Mouse (Mus musculus): ENCODE measurements around the gene Rmnd5a. TPM values are rescaled to one million over a fixed set of nuclear protein-coding genes. Genes with fewer than 3 reads are reported as not detected.
A peak's percentile ranks its signal among the peaks of the same experiment; 100 is the strongest.

The Rmnd5a gene
- total and polyA plus RNA-seq, 3 experiments, result 22.6 to 497 (median 23.3) TPM

DNA sequence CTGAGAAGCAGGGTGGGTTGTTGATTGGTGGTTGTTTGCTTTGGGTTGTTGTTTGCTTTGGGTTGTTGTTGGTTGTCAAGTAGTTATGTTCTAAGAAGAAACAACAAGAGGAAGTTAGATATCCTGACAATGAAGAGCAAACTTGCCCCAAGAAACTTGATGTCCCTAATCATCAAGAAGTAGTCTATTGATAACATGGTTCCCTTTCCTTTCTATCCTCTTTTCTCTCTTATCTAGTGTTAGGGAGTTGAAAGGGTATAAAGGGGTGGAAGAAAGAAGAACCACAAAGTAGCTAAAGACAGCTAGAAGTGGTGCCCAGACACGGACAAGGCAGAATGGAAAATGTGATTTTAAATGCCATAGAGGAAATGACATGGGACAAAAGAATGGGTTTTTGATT is 32.3 kb upstream of the Rmnd5a start:
- H3K36me3 ChIP-seq (ENCODE audit: control insufficient read depth in 1 of 2, insufficient read depth in 2 of 2, low read length in 2 of 2), result peaks cover 0 to 20% of the 10 kb centered on the region in 2 experiments; a peak in 2 of 4 replicates
- H3K4me1 ChIP-seq (ENCODE audit: control insufficient read depth in 1 of 2, insufficient read depth in 2 of 2, low read length in 2 of 2), result peaks cover 3 to 18% of the 10 kb centered on the region in 2 experiments; a peak in 3 of 4 replicates
- peak overlapping the region; percentile 63 for H3K27ac ChIP-seq (ENCODE audit: control insufficient read depth, low read depth, low read length)
- no peaks in the 10 kb centered on the region for H3K79me2 ChIP-seq (ENCODE audit: control insufficient read depth, insufficient read depth, low read length, poor library complexity)
- H3K4me3 ChIP-seq (ENCODE audit: control insufficient read depth in 1 of 2, insufficient read depth in 1 of 2, low read depth in 2 of 2, low read length in 2 of 2), result no peak overlapping the region
- H3K9ac ChIP-seq (ENCODE audit: control insufficient read depth, low read depth, low read length, poor library complexity, severe bottlenecking), result no peak overlapping the region; the same call in 1 of the 2 replicates
- TF ChIP-seq MAX (IDR thresholded peaks at IDR 0.05; ENCODE audit: low read length) (no peak), EP300 (IDR thresholded peaks at IDR 0.05; ENCODE audit: low read depth in 1 of 2, low read length in 2 of 2) (peak; percentile 83 to 88), TCF12 (IDR thresholded peaks at IDR 0.05; ENCODE audit: low read depth, low read length) (peak; percentile 67), SIN3A (IDR thresholded peaks at IDR 0.05; ENCODE audit: low read length) (peak; percentile 28; the same call in 1 of the 2 replicates), ETS1 (IDR thresholded peaks at IDR 0.05; ENCODE audit: low read depth, low read length) (peak; percentile 47; the same call in 1 of the 2 replicates), TBP (IDR thresholded peaks at IDR 0.05; ENCODE audit: low read depth, low read length) (peak; percentile 37; the same call in 1 of the 2 replicates), GATA1 (IDR thresholded peaks at IDR 0.05; ENCODE audit: low read depth, low read length) (peak; percentile 89), CHD2 (IDR thresholded peaks at IDR 0.05; ENCODE audit: low read length) (no peak), RCOR1 (IDR thresholded peaks at IDR 0.05; ENCODE audit: low read depth, low read length) (peak; percentile 45; the same call in 1 of the 2 replicates)
- peak; percentile 70 for DNase-seq (ENCODE audit: low read depth, low spot score)
- H3K27me3 ChIP-seq (ENCODE audit: control insufficient read depth in 1 of 2, insufficient read depth in 2 of 2, low read length in 2 of 2), result no peaks in the 10 kb centered on the region
- no peaks in the 10 kb centered on the region for H3K9me3 ChIP-seq (replicated peaks; ENCODE audit: insufficient read depth, low read length)

DNA sequence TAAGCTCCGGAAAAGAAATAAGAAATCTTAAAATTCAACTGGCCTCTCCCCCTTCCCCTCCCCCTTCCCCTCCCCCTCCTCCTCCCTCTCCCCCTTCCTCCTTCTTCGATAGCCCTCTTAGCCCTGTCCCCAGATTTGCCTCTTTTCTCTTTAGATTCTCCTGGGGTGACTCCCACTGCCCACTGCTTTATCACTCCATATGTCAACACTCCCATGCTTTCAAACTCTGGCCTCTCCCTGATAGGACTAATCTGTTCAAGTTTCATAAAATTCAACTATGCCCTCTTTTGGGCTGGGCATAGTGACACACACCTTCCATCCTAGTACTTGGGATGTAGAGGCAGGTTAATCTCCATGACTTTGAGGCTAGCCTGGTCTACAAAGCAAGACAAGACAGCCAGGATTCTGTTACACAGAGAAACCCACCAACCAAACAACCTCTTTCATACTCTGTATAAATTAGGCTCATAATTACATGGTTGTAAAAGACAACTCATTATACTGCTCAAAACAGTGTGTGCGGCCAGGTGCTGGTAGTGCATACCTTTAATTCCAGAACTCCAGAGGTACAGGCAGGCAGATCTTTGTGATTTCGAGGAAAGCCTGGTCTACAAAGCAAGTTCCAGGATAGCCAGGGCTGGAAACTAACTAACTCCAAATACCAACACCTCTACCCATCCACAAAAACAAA is 31.5 kb upstream of the Rmnd5a start:
- no peaks in the 10 kb centered on the region for H3K9me3 ChIP-seq (replicated peaks; ENCODE audit: insufficient read depth, low read length)
- H3K27ac ChIP-seq (ENCODE audit: control insufficient read depth, low read depth, low read length), result no peak overlapping the region
- no peaks in the 10 kb centered on the region for H3K27me3 ChIP-seq (ENCODE audit: control insufficient read depth in 1 of 2, insufficient read depth in 2 of 2, low read length in 2 of 2)
- peaks cover 3 to 18% of the 10 kb centered on the region in 2 experiments; a peak in 3 of 4 replicates for H3K4me1 ChIP-seq (ENCODE audit: control insufficient read depth in 1 of 2, insufficient read depth in 2 of 2, low read length in 2 of 2)
- H3K9ac ChIP-seq (ENCODE audit: control insufficient read depth, low read depth, low read length, poor library complexity, severe bottlenecking), result no peak overlapping the region
- TF ChIP-seq CHD1 (IDR thresholded peaks at IDR 0.05; ENCODE audit: low read depth, low read length), result no peak
- no peak for TF ChIP-seq UBTF (IDR thresholded peaks at IDR 0.05; ENCODE audit: borderline replicate concordance, insufficient read depth, low read depth, low read length)
- TF ChIP-seq NELFE (IDR thresholded peaks at IDR 0.05; ENCODE audit: low read depth, low read length), result no peak
- TF ChIP-seq ZC3H11A (IDR thresholded peaks at IDR 0.05; ENCODE audit: low read depth, low read length), result no peak
- no peak for TF ChIP-seq MYC (IDR thresholded peaks at IDR 0.05; ENCODE audit: low read depth, low read length)
- no peak for TF ChIP-seq MXI1 (IDR thresholded peaks at IDR 0.05; ENCODE audit: low read depth, low read length)
- no peak for TF ChIP-seq USF1 (IDR thresholded peaks at IDR 0.05; ENCODE audit: low read depth, low read length)
- no peak for TF ChIP-seq ETS1 (IDR thresholded peaks at IDR 0.05; ENCODE audit: low read depth, low read length)
- TF ChIP-seq MAZ (IDR thresholded peaks at IDR 0.05; ENCODE audit: low read depth, low read length), result no peak
- no peak for TF ChIP-seq TCF12 (IDR thresholded peaks at IDR 0.05; ENCODE audit: low read depth, low read length)
- no peak for TF ChIP-seq POLR2AphosphoS2 (IDR thresholded peaks at IDR 0.05; ENCODE audit: low read length)
- no peak for TF ChIP-seq ZKSCAN1 (IDR thresholded peaks at IDR 0.05; ENCODE audit: low read depth, low read length)
- TF ChIP-seq SMC3 (IDR thresholded peaks at IDR 0.05; ENCODE audit: low read depth, low read length), result no peak
- TF ChIP-seq ZNF384 (IDR thresholded peaks at IDR 0.05; ENCODE audit: low read depth, low read length), result no peak
- no peak for TF ChIP-seq ZMIZ1 (IDR thresholded peaks at IDR 0.05; ENCODE audit: low read depth, low read length)
- TF ChIP-seq MYB (IDR thresholded peaks at IDR 0.05; ENCODE audit: low read depth, low read length), result no peak
- no peak for TF ChIP-seq BHLHE40 (IDR thresholded peaks at IDR 0.05; ENCODE audit: borderline replicate concordance, low read depth, low read length)
- H3K4me3 ChIP-seq (ENCODE audit: control insufficient read depth in 1 of 2, insufficient read depth in 1 of 2, low read depth in 2 of 2, low read length in 2 of 2), result no peak overlapping the region
- H3K79me2 ChIP-seq (ENCODE audit: control insufficient read depth, insufficient read depth, low read length, poor library complexity), result no peaks in the 10 kb centered on the region
- DNase-seq (ENCODE audit: low read depth, low spot score), result no peak
- peaks cover 0 to 20% of the 10 kb centered on the region in 2 experiments; a peak in 2 of 4 replicates for H3K36me3 ChIP-seq (ENCODE audit: control insufficient read depth in 1 of 2, insufficient read depth in 2 of 2, low read length in 2 of 2)
